Mouse (Mus musculus) layer of hippocampus, adult 11-12 months (tissue): ENCODE measurements around the gene Mrgprx1.

Experiments
- DNase-seq: peaks from one replicate; pipeline ENCODE4 v3.0.0; 2022; ENCODE audit warnings: low spot score

The Mrgprx1 gene

GRCm38 (mm10) chr7:48027497-48027896 is at the start of gene Mrgprx1:
Mrgprx1 (minus strand) TSS chr7:48027597.
- DNase-seq = no peak

DNA sequence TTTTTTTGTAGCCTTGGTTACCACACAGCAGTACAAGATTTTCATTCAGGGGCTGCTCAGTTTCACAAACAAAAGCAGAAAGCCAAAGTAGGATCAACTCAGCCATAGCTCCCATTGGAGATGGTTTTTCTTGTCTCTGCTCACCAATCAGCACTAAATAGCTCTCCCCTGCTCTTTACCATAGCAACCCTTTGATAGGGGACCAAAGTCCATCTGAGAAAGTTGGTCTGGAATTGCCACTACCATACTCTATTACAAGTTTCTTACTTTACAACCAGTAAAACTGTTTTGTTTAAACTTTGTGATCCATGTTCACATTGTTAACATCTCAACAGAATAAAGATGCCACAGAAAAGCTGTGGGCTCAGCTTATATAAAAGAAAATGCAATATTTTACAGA is 48.1 kb upstream of the Mrgprx1 start:
- no peak for DNase-seq

- DNase-seq = no peak
Measured at GRCm38 (mm10) chr7:48046475-48047185, 19.2 kb upstream of the Mrgprx1 start.

DNA sequence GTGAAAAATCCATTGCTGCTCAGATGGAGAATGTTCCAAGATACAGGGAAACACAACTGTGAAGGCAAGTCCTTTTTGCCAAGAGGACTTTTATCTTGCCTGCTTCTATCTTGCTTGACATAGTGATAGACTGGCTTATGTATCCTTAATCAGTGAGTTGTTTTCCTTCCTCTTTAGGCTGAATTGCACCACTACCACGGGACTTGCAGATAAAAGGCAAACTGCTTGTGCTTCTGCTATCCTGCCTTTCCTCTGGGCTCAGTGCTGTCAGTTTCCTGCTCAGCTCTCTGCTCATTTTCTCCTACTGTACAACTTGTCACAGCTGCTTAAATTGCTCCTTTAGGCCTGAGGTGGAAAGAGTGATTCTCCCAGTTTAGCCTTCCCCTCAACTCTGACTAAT is 16.6 kb upstream of the Mrgprx1 start:
- no peak for DNase-seq

DNA sequence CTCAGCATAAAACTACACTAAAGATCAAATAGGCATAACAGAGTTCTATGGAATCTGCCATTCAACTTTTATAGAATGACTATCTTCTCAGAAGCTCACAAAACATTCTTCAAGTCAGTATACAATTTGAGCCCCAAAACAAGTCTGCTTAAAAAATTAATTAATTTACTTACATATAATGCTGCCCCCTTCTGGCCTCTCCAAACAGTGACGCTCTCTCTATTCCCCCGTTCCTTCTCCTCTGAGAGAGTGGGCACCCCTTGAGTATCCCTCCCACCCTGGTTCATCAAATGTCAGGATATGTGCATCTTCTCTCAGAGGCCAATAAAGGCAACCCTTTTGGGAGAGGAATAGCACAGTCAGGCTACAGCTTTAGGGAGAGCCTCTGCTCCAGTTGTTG is 9.5 kb downstream of the Mrgprx1 start:
- no peak for DNase-seq

- DNase-seq = no peak
Measured at GRCm38 (mm10) chr7:47995689-47996088, 31.7 kb downstream of the Mrgprx1 start.

DNA sequence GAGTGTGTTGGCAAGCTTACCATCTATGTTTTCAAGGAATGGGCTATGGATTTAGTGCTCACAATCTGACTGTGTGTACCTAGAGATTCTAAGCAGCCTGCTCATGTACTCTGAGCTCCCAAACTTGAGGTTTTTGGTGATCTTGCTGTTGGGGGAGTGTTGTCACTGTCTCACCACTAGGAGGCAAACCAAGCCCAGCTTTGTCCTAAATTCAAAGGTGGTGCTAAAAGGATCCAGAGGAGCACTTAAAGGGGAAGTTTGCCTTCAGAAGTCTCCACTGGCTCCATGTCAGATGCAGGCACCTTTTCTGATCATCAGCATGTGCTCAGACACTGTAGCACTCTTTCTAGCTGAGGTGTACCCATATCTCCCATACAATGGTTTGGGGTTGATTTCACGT is 40.6 kb downstream of the Mrgprx1 start:
- no peak for DNase-seq

DNA sequence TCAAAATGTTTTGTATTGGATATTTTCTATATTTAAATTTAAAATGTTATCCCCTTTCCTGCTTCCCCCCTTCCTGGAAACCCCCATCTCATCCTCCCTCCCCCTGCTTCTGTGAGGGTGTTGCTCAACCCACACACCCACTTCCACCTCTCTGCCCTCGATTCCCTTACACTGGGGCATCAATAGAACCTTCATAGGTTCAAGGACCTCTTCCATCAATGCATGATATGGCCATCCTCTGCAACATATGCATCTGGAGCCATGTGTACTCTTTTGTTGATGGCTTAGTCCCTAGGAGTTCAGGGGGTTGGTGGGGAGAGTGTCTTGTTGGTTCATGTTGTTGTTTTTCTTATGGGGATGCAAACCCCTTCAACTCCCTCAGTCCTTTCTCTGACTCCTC is 45.4 kb downstream of the Mrgprx1 start, which contains the start of gene Mrgpra4:
TSS of gene Mrgpra4 (minus strand) at position 101 of the 400 bp plus-strand sequence.
- no peak for DNase-seq
